Mouse (Mus musculus) lung, postnatal 14 days (tissue): ENCODE results near the gene Adgrg7.
A peak's percentile ranks its signal among the peaks of the same experiment; 100 is the strongest.

ENCODE experiments used
- DNase-seq: peaks from one replicate; pipeline ENCODE4 v3.0.0; 2021

Adgrg7 gene

DNA sequence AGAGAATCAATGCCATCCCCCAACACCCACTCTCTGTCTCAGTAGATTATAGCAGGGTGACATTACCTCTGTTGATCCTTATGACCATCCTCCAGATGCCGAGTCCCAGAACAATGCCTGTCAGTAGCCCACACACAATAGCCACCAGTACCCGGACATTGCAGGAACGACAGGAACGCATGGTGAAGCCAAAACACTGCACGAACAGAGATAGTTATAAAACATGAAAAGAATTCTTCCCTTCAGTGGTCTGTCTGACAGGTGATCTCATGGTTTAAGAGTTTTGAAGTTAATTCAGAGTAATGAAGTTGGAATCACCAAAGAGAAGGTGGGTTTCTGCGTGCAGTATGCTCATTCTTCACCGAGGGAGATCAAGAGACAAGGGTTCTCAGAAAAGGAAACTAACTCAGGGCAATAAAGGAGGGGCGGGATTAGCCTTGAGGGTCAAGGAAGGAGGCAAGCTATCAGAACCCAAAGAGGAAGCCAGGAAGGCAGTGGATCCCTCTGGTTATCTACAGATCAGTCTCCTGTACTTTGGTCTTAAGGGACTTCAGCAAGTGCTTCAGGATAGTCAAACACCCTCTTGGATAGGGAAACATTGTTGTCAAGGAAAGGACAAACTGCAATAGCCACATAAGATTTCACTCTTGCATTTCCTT lies at the start of gene Adgrg7:
Adgrg7 (minus strand) TSS at position 375 of the 659 bp plus-strand sequence.
- DNase-seq = no peak

- no peak for DNase-seq
Measured at GRCm38 (mm10) chr16:56842988-56843387, 47.3 kb upstream of the Adgrg7 start.

- DNase-seq = no peak
Measured at GRCm38 (mm10) chr16:56833312-56833711, 37.7 kb upstream of the Adgrg7 start.

GRCm38 (mm10) chr16:56831986-56832385 lies 36.3 kb upstream of the Adgrg7 start:
- no peak for DNase-seq

DNA sequence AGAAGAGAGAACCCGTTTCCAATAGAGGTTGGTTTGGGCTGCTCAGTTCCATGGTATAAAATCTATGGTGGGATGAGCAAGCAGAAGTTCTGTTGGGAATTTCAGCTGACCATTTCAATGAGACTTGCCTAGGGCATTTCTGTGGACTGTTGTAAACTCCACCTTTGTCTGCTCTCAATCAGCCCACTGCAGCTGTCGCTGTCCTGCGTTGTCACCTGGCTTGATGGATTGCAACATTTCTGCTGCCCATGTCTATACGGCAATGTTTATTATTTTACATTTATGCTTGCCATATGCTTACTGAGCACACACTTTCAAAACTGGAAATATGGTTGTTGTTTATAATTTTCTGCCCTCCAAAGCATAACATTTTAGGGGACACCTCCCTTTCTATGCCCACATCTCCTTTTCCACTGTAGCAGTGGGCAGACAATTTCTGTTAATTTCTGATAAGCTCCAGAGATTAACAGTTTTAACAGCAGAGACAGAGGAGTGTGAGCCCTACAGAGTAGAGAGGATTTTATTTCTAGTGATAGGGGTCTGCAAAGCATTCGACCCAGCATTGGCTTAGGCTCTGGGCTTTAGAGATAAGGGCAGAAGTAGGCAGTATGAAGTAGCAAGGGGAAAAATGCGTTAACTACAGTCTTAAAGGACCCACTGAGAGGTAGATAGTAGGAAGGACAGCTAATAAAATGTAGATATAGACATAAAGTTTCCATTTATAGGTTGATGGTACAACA lies 5.9 kb upstream of the Adgrg7 start:
- no peak for DNase-seq

DNA sequence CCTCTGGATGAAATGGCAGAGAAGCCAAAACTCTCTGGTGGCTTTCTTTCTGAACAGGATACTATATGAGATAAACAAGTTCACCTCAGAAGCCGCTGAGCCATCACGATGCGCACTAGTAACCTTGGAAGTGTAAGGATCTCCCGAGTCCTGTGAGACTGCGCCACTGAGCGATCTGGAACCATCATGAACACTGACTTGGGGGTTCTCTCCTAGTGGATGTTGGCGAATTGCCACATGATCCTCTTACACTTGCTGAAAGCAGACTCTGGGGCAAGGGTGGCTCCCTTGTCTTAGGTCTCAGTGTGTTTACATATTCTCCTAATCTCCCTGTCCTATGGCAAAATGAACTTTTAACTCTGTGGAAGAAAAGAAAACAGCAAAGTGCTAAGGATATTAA lies 5.3 kb upstream of the Adgrg7 start:
- DNase-seq = no peak

DNA sequence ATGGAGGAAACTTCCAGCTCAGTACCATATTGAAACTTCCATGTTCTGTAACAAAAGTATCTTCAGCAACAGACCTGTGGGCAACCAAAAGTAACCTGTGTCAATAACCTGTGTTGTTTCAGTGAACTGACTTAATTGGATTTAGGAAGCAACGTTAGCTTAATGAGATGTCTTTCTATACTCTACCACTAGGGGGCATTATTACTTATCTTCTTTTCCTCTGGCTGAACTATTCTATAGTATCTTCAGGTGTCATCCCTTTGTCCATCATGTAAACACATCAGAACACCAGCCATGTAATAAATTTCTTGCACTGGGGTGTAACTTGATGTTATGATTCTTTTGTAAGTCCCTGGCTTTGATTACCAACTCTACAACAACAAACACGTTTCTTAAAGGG lies 4.8 kb upstream of the Adgrg7 start:
- DNase-seq = no peak

DNA sequence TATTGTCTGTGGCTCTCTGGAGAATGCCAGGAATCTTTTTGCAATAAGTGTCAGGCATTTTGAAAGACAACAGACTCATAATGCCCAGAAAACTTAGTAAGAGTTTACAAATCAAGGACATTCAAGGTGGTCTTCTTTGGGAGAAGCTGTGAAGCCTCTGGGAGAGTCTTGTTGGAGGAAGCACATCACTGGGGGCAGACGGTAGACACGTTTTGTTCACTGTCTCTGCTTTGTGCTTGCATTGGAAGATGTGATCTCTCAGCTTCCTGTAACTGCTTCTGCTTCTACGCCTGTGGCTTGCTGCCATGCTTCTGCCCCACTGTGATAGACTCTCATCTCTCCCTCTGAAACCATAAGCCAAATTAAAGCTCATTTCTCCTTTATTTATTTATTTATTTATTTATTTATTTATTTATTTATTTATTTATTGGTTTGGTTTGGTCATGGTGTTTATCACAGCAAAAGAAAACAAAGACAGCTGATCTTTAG lies 3.9 kb upstream of the Adgrg7 start:
- no peak for DNase-seq

- DNase-seq = peak; percentile 5
Measured at GRCm38 (mm10) chr16:56798873-56799272, 3.2 kb upstream of the Adgrg7 start.

GRCm38 (mm10) chr16:56794383-56795144 lies 1.1 kb downstream of the Adgrg7 start:
- DNase-seq = no peak

GRCm38 (mm10) chr16:56793778-56794177 lies 1.9 kb downstream of the Adgrg7 start:
- no peak for DNase-seq

- DNase-seq = no peak
Measured at GRCm38 (mm10) chr16:56785943-56786342, 9.7 kb downstream of the Adgrg7 start.

DNA sequence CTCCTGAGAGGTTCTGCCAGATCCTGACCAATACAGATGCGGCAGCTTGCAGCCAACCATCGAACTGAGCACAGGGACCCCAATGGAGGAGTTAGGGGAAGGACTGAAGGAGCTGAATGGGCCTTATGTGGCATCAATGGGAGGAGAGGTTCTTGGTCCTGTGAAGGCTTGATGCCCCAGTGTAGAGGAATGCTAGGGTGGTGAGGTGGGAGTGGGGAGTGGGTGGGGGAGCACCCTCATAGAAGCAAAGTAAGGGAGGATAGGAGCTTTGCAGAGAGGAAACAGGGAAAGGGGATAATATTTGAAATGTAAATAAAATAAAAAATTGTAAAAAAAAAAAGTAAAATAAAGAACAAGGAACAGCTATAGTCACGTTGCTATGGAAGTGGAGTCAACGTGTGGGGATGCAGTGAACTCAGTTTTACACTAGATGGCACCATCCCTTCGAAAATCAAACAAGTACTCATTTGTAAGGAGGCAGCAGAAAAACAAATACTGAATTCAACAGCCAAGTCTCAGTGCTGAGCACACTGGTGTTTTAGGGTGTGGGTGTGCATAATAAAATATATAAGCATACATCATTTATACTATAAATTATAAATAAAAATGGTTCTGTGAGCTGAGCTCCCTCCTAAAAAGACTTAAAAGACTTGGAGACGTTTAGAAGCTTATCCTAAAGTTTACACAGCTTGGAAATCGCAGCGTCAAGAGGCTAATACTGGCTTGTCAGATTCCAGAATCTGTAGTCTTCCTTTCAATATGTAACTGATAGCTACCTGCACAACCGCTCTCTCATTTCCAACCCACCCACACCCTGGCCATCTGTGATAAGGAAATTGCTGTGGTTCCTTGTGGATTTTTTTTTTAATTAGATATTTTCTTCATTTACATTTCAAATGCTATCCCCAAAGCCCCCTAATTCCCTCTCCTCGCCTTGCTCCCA lies 24.2 kb downstream of the Adgrg7 start:
- DNase-seq = peak; percentile 45

- no peak for DNase-seq
Measured at GRCm38 (mm10) chr16:56729060-56729459, 66.6 kb downstream of the Adgrg7 start.

GRCm38 (mm10) chr16:56724927-56725326 lies 70.7 kb downstream of the Adgrg7 start:
- no peak for DNase-seq

DNA sequence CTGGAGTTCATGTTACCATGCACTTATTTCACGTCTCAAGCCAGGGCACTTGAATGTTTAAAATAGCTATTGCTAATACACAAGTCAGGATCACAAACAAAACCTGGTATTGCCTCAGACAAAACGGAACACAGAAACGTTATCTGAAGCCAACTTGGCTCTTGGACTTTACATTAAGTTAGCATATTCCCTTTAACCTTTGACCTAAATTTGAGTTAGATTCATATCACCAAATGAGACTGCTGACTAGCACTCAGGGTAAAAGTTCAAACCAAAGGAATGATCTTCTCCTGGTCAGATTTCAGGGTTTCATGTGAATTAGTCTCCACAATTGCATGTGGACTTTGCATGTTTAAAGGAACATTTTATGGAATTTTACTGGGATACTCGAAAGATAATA lies 73.3 kb downstream of the Adgrg7 start:
- no peak for DNase-seq

DNA sequence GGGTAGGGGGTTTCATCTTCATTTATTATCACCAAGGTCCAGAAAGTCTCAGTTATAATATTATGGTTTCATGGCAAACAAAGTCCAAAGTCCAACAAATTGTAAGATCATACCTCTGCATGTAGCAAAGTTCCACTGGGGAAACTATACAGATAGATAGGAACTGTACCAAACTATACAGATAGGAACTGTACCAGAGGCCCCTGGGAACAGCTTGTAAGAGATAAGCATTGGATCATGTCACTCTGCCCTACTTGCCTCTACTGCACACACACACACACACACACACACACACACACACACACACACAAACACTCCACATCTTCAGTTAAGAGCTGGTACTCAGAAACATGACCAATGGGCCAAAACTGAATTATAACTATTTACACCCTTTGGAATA lies 76.6 kb downstream of the Adgrg7 start:
- no peak for DNase-seq

- DNase-seq = peak; percentile 99
Measured at GRCm38 (mm10) chr16:56717224-56718200, 78.1 kb downstream of the Adgrg7 start, which contains the start of gene Tfg. Gene Tfg (minus strand): TSS chr16:56717450.

DNA sequence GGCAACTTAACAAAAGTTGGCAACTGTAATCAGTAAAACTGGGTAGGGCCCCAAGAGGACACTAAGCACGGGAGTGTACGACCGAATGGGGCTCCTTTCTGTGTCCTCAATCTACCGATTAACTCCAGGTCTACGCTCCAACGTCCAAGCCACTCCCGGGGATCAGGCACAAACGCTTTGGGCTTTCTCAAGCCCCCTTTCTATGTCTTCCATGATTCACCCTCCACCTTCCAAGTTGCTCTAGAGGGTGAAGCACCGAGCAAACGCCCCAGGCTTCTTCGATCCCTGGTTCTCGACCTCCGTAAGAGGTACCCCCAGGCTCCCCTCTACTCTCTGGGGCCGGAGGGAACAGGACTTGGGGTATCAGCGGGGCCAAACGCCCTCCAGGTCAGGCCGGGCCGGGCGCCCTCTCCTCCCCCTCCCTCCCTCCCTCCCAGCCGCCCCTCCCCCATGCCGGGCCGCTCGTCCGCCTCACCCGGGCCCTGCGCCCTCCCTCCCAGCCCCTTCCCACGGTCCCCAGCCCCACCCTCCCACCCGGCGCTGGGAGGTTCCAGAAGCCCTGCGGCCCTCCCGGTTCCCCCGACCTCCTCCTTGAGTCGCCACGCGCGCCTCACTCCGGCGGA lies 79.0 kb downstream of the Adgrg7 start:
- DNase-seq = peak; percentile 16

DNA sequence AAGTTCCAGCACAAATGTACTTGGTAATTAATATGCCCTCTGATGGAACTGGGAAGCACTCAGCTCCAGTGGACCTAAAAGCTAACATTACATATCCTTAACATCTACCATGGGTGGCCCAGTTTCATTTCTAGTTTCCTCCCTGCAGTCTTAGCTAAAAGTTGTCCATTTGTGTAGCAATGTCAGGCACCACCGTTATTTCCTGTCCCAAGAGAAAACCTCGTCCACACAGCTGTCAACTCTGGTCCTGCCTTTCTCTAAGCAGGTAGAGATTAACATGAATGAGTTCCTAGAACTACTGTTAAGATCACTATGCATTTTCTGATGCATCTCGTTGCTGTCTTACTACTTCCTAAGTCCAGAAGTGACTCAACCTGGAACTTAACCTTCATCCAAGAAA lies 80.0 kb downstream of the Adgrg7 start:
- no peak for DNase-seq

- DNase-seq = no peak
Measured at GRCm38 (mm10) chr16:56710071-56710470, 85.6 kb downstream of the Adgrg7 start.
